Mouse (Mus musculus) embryonic facial prominence, embryonic 14.5 days (tissue): ENCODE measurements around the gene Gabra3. TPM values are rescaled to one million over a fixed set of nuclear protein-coding genes. Genes with fewer than 3 reads are reported as not detected.
A peak's percentile ranks its signal among the peaks of the same experiment; 100 is the strongest.

Experiments used
- ATAC-seq: fragments of 200-750 bp; cut with Nextera tagmentation; 2 replicates; pipeline ENCODE4 v1.8.0; 2017; ENCODE audit warnings: low read depth, moderate number of reproducible peaks, moderate TSS enrichment
- DNase-seq: peaks from one replicate; pipeline ENCODE4 v3.0.0-alpha.2; 2015; ENCODE audit warnings: low spot score
- H3K27ac ChIP-seq: fragments of 300-500 bp; sonication (generic); replicated peaks from 2 replicates; pipeline ENCODE4 v1.5.1; 2014; ENCODE audit warnings: low read depth, mild to moderate bottlenecking, low read length, moderate library complexity
- H3K27me3 ChIP-seq: fragments of 300-500 bp; sonication (generic); replicated peaks from 2 replicates; pipeline ENCODE4 v1.6.1; 2014; ENCODE audit warnings: low read length; ENCODE audit not compliant: control insufficient read depth, insufficient read depth
- H3K36me3 ChIP-seq: fragments of 300-500 bp; sonication (generic); 2 replicates; pipeline ENCODE4 v1.6.1; 2014; ENCODE audit warnings: low read length, mixed read lengths; ENCODE audit not compliant: control insufficient read depth, insufficient read depth
- H3K4me1 ChIP-seq: fragments of 300-500 bp; sonication (generic); 2 replicates; pipeline ENCODE4 v1.6.1; 2014; ENCODE audit warnings: antibody characterized with exemption, low read length; ENCODE audit not compliant: control insufficient read depth, insufficient read depth
- H3K4me2 ChIP-seq: fragments of 300-500 bp; sonication (generic); 2 replicates; pipeline ENCODE4 v1.6.1; 2014; ENCODE audit warnings: low read depth, mild to moderate bottlenecking, low read length, moderate library complexity, mixed read lengths
- H3K4me3 ChIP-seq: fragments of 300-500 bp; sonication (generic); 2 replicates; pipeline ENCODE4 v1.5.1; 2014; ENCODE audit warnings: low read depth, mild to moderate bottlenecking, low read length
- H3K9ac ChIP-seq: fragments of 300-500 bp; sonication (generic); 2 replicates; pipeline ENCODE4 v1.6.1; 2014; ENCODE audit warnings: low read depth, mild to moderate bottlenecking, low read length, moderate library complexity, mixed read lengths
- H3K9me3 ChIP-seq: fragments of 300-500 bp; sonication (generic); 2 replicates; pipeline ENCODE4 v1.6.1; 2016; ENCODE audit warnings: low read length; ENCODE audit not compliant: control insufficient read depth
- WGBS: fragments of 180-500 bp; shearing (Covaris S2); extraction: QIAGEN DNeasy Blood & Tissue Kit; methylation state at CpG from one replicate; pipeline ENCODE4 v1.1.7; 2014; 5-methylcytosine and 5-hydroxymethylcytosine counted together
- polyA plus RNA-seq: library from polyadenylated mRNA; unstranded; fragments of >200 nt; fragmentation: Nextera tagmentation; extraction: Ambion mirVana; gene quantifications from 2 replicates; pipeline ENCODE4 v1.2.1, GENCODE M21; 2014

The Gabra3 gene
- 2.0 and 2.4 TPM in 2 replicates for polyA plus RNA-seq

GRCm38 (mm10) chrX:72656230-72656898, at the start of gene Gabra3:
TSS of gene Gabra3 (minus strand) at chrX:72656848.
- no peaks in the 10 kb centered on the region for H3K9me3 ChIP-seq
- H3K9ac ChIP-seq: peak within 1 kb of the TSS; percentile 49
- ATAC-seq (no peak), DNase-seq (peak; percentile 18)
- no peaks in the 10 kb centered on the region for H3K4me1 ChIP-seq
- no peak within 1 kb of the TSS for H3K27ac ChIP-seq
- H3K27me3 ChIP-seq: peaks cover 5% of the 10 kb centered on the region
- H3K4me2 ChIP-seq: peak within 1 kb of the TSS; percentile 56
- peak within 1 kb of the TSS; percentile 36 for H3K4me3 ChIP-seq
- H3K36me3 ChIP-seq: no peaks in the 10 kb centered on the region
- WGBS: 9% methylated on average over 4 of the region's 4 CpGs

GRCm38 (mm10) chrX:72655789-72656188, 859 bp downstream of the Gabra3 start:
- no peak overlapping the region for H3K27ac ChIP-seq
- peaks cover 5% of the 10 kb centered on the region for H3K27me3 ChIP-seq
- DNase-seq (no peak), ATAC-seq (no peak; the same call in 1 of the 2 replicates)
- peak overlapping the region; percentile 36 for H3K4me3 ChIP-seq
- 16% methylated on average over 3 of the region's 11 CpGs for WGBS
- peak overlapping the region; percentile 56 for H3K4me2 ChIP-seq
- no peaks in the 10 kb centered on the region for H3K4me1 ChIP-seq
- H3K36me3 ChIP-seq: no peaks in the 10 kb centered on the region
- H3K9me3 ChIP-seq: no peaks in the 10 kb centered on the region
- H3K9ac ChIP-seq: peak overlapping the region; percentile 49

- peak overlapping the region; percentile 36 for H3K4me3 ChIP-seq
- no peaks in the 10 kb centered on the region for H3K4me1 ChIP-seq
- no peak overlapping the region for H3K27ac ChIP-seq
- H3K36me3 ChIP-seq: no peaks in the 10 kb centered on the region
- H3K9ac ChIP-seq: peak overlapping the region; percentile 49
- DNase-seq (peak; percentile 2), ATAC-seq (peak; percentile 30; the same call in 1 of the 2 replicates)
- H3K9me3 ChIP-seq: no peaks in the 10 kb centered on the region
- peaks cover 5% of the 10 kb centered on the region for H3K27me3 ChIP-seq
- WGBS: 14% methylated on average over 5 of the region's 5 CpGs
- H3K4me2 ChIP-seq: peak overlapping the region; percentile 56
Measured at GRCm38 (mm10) chrX:72655381-72655780, 1.3 kb downstream of the Gabra3 start.

GRCm38 (mm10) chrX:72650688-72651087, 6.0 kb downstream of the Gabra3 start:
- ATAC-seq (no peak), DNase-seq (no peak)
- Histone ChIP-seq H3K9me3 (no peaks in the 10 kb centered on the region), H3K4me1 (no peaks in the 10 kb centered on the region), H3K4me3 (no peak overlapping the region), H3K9ac (no peak overlapping the region), H3K27me3 (peaks cover 5% of the 10 kb centered on the region), H3K4me2 (no peak overlapping the region), H3K36me3 (no peaks in the 10 kb centered on the region), H3K27ac (no peak overlapping the region)
- WGBS: 76% methylated on average over 3 of the region's 3 CpGs

- Histone ChIP-seq H3K27ac (no peak overlapping the region), H3K36me3 (no peaks in the 10 kb centered on the region), H3K27me3 (no peaks in the 10 kb centered on the region), H3K4me3 (no peak overlapping the region), H3K4me1 (no peaks in the 10 kb centered on the region), H3K4me2 (no peak overlapping the region), H3K9me3 (no peaks in the 10 kb centered on the region), H3K9ac (no peak overlapping the region)
- 55% methylated on average over 2 of the region's 2 CpGs for WGBS
- peak; percentile 1 for DNase-seq
- ATAC-seq: no peak
Measured at GRCm38 (mm10) chrX:72644691-72645090, 12.0 kb downstream of the Gabra3 start.

GRCm38 (mm10) chrX:72497284-72497683, 159.4 kb downstream of the Gabra3 start:
- no peak overlapping the region for H3K9ac ChIP-seq

GRCm38 (mm10) chrX:72489806-72490205, 166.8 kb downstream of the Gabra3 start:
- H3K27me3 ChIP-seq: no peaks in the 10 kb centered on the region
- WGBS: 91% methylated on average over 2 of the region's 2 CpGs

More at GRCm38 (mm10) chrX:72497284-72497683, 159.4 kb downstream of the Gabra3 start:
- H3K4me1 ChIP-seq: no peaks in the 10 kb centered on the region
- H3K4me3 ChIP-seq: no peak overlapping the region
- no peaks in the 10 kb centered on the region for H3K27me3 ChIP-seq
- no peak overlapping the region for H3K4me2 ChIP-seq
- no peaks in the 10 kb centered on the region for H3K36me3 ChIP-seq
- DNase-seq (no peak), ATAC-seq (no peak)
- no peaks in the 10 kb centered on the region for H3K9me3 ChIP-seq
- no peak overlapping the region for H3K27ac ChIP-seq
- 72% methylated on average over 5 of the region's 5 CpGs for WGBS

GRCm38 (mm10) chrX:72386758-72387157, 269.9 kb downstream of the Gabra3 start, which contains the start of gene Magea10:
TSS of gene Magea10 (minus strand) at chrX:72386858.
- no peaks in the 10 kb centered on the region for H3K27me3 ChIP-seq
- H3K9me3 ChIP-seq: no peaks in the 10 kb centered on the region
- ATAC-seq (no peak), DNase-seq (no peak)
- H3K4me3 ChIP-seq: no peak within 1 kb of the TSS
- H3K27ac ChIP-seq: no peak within 1 kb of the TSS
- WGBS: 83% methylated on average over 6 of the region's 6 CpGs
- H3K9ac ChIP-seq: no peak within 1 kb of the TSS
- H3K4me2 ChIP-seq: no peak within 1 kb of the TSS
- no peaks in the 10 kb centered on the region for H3K4me1 ChIP-seq
- H3K36me3 ChIP-seq: no peaks in the 10 kb centered on the region

More at GRCm38 (mm10) chrX:72489806-72490205, 166.8 kb downstream of the Gabra3 start:
- H3K4me1 ChIP-seq: no peaks in the 10 kb centered on the region
- H3K9me3 ChIP-seq: no peaks in the 10 kb centered on the region
- H3K36me3 ChIP-seq: no peaks in the 10 kb centered on the region
- no peak overlapping the region for H3K4me2 ChIP-seq
- no peak overlapping the region for H3K9ac ChIP-seq
- ATAC-seq: no peak
- DNase-seq: no peak
- no peak overlapping the region for H3K27ac ChIP-seq
- H3K4me3 ChIP-seq: no peak overlapping the region
